Mouse (Mus musculus): Measurements from ENCODE around the gene Trim17. TPM values are rescaled to one million over a fixed set of nuclear protein-coding genes. Genes with fewer than 3 reads are reported as not detected.
"Not testable (repeated sequence)": the region's sequence is repeated elsewhere in the genome, so short reads cannot be mapped to it uniquely, and the experiment has no call there.

Gene Trim17
- polyA plus RNA-seq, 1 experiment from 2014 or later, result 0.13 TPM

- 1% methylated on average over 48 of the region's 48 CpGs for WGBS (ENCODE audit: insufficient replicate concordance)
- ATAC-seq, result peak; percentile 74
- peak within 1 kb of the TSS; percentile 70 for H3K9ac ChIP-seq
- H3K4me1 ChIP-seq, result peaks cover 37% of the 10 kb centered on the region
- H3K4me3 ChIP-seq, result peak within 1 kb of the TSS; percentile 55
- peak within 1 kb of the TSS; percentile 72 for H3K27ac ChIP-seq
- H3K9me3 ChIP-seq (replicated peaks), result no peaks in the 10 kb centered on the region
- peaks cover 80% of the 10 kb centered on the region for H3K27me3 ChIP-seq (replicated peaks)
- no peaks in the 10 kb centered on the region for H3K36me3 ChIP-seq
- H3K4me2 ChIP-seq, result peak within 1 kb of the TSS; percentile 75
Measured at GRCm38 (mm10) chr11:58948542-58949479, 5.7 kb upstream of the Trim17 start, which contains the start of gene Hist3h2ba. Gene Hist3h2ba (plus strand): TSS chr11:58948920.

- H3K9me3 ChIP-seq (replicated peaks), result no peaks in the 10 kb centered on the region
- peak overlapping the region; percentile 72; the same call in 1 of the 2 replicates for H3K27ac ChIP-seq
- H3K4me2 ChIP-seq, result peak overlapping the region; percentile 75
- H3K4me1 ChIP-seq, result peaks cover 37% of the 10 kb centered on the region
- peaks cover 70% of the 10 kb centered on the region for H3K27me3 ChIP-seq (replicated peaks)
- H3K36me3 ChIP-seq, result no peaks in the 10 kb centered on the region
- no peak for ATAC-seq
- H3K9ac ChIP-seq, result peak overlapping the region; percentile 70
- peak overlapping the region; percentile 55 for H3K4me3 ChIP-seq
- 25% methylated on average over 20 of the region's 20 CpGs for WGBS (ENCODE audit: insufficient replicate concordance)
Measured at GRCm38 (mm10) chr11:58949480-58950431, 4.7 kb upstream of the Trim17 start.

GRCm38 (mm10) chr11:58951210-58951609 lies 3.3 kb upstream of the Trim17 start:
- H3K27me3 ChIP-seq (replicated peaks), result peaks cover 56% of the 10 kb centered on the region

GRCm38 (mm10) chr11:58953351-58954169 lies 925 bp upstream of the Trim17 start:
- Histone ChIP-seq H3K4me1 (peaks cover 50% of the 10 kb centered on the region), H3K27ac (peak overlapping the region; percentile 99), H3K9ac (peak overlapping the region; percentile 98), H3K36me3 (peaks cover 25% of the 10 kb centered on the region), H3K4me3 (peak overlapping the region; percentile 89), H3K27me3 (replicated peaks) (peaks cover 34% of the 10 kb centered on the region), H3K9me3 (replicated peaks) (no peaks in the 10 kb centered on the region), H3K4me2 (peak overlapping the region; percentile 95)
- ATAC-seq, result peak; percentile 28
- under 1% methylated on average over 33 of the region's 33 CpGs for WGBS (ENCODE audit: insufficient replicate concordance)

More at GRCm38 (mm10) chr11:58951210-58951609, 3.3 kb upstream of the Trim17 start:
- Histone ChIP-seq H3K27ac (no peak overlapping the region), H3K4me2 (no peak overlapping the region), H3K9ac (no peak overlapping the region), H3K36me3 (peaks cover 3% of the 10 kb centered on the region), H3K9me3 (replicated peaks) (no peaks in the 10 kb centered on the region), H3K4me3 (no peak overlapping the region), H3K4me1 (peaks cover 40% of the 10 kb centered on the region)
- no peak for ATAC-seq
- WGBS (ENCODE audit: insufficient replicate concordance), result 72% methylated on average over 5 of the region's 5 CpGs

- WGBS (ENCODE audit: insufficient replicate concordance), result 0% methylated on average over 16 of the region's 17 CpGs
- peak overlapping the region; percentile 98 for H3K9ac ChIP-seq
- H3K27ac ChIP-seq, result peak overlapping the region; percentile 99
- H3K27me3 ChIP-seq (replicated peaks), result peaks cover 28% of the 10 kb centered on the region
- peak overlapping the region; percentile 89 for H3K4me3 ChIP-seq
- not testable (repeated sequence) for H3K9me3 ChIP-seq (replicated peaks); ATAC-seq
- peaks cover 50% of the 10 kb centered on the region for H3K4me1 ChIP-seq
- peak overlapping the region; percentile 95 for H3K4me2 ChIP-seq
- H3K36me3 ChIP-seq, result peaks cover 25% of the 10 kb centered on the region
Measured at GRCm38 (mm10) chr11:58954170-58954419, 390 bp upstream of the Trim17 start.

GRCm38 (mm10) chr11:58955143-58955867 lies 820 bp downstream of the Trim17 start:
- no peaks in the 10 kb centered on the region for H3K9me3 ChIP-seq (replicated peaks)
- ATAC-seq, result peak; percentile 30

GRCm38 (mm10) chr11:58955868-58956257 lies 1.4 kb downstream of the Trim17 start:
- H3K27me3 ChIP-seq (replicated peaks), result peaks cover 11% of the 10 kb centered on the region
- peak overlapping the region; percentile 99 for H3K27ac ChIP-seq
- peaks cover 54% of the 10 kb centered on the region for H3K4me1 ChIP-seq
- peak overlapping the region; percentile 98 for H3K9ac ChIP-seq
- 45% methylated on average over 8 of the region's 8 CpGs for WGBS (ENCODE audit: insufficient replicate concordance)
- peak overlapping the region; percentile 89 for H3K4me3 ChIP-seq
- no peaks in the 10 kb centered on the region for H3K9me3 ChIP-seq (replicated peaks)
- ATAC-seq, result no peak
- peak overlapping the region; percentile 95 for H3K4me2 ChIP-seq
- H3K36me3 ChIP-seq, result peaks cover 25% of the 10 kb centered on the region

More at GRCm38 (mm10) chr11:58955143-58955867, 820 bp downstream of the Trim17 start:
- H3K4me1 ChIP-seq, result peaks cover 52% of the 10 kb centered on the region
- WGBS (ENCODE audit: insufficient replicate concordance), result under 1% methylated on average over 20 of the region's 20 CpGs
- peaks cover 17% of the 10 kb centered on the region for H3K27me3 ChIP-seq (replicated peaks)
- peak overlapping the region; percentile 99 for H3K27ac ChIP-seq
- peak overlapping the region; percentile 98 for H3K9ac ChIP-seq
- H3K36me3 ChIP-seq, result peaks cover 25% of the 10 kb centered on the region
- H3K4me3 ChIP-seq, result peak overlapping the region; percentile 89
- H3K4me2 ChIP-seq, result peak overlapping the region; percentile 95

- peak overlapping the region; percentile 99 for H3K27ac ChIP-seq
- H3K4me3 ChIP-seq, result peak overlapping the region; percentile 89
- peaks cover 25% of the 10 kb centered on the region for H3K36me3 ChIP-seq
- peak overlapping the region; percentile 95 for H3K4me2 ChIP-seq
- peaks cover 14% of the 10 kb centered on the region for H3K27me3 ChIP-seq (replicated peaks)
- peaks cover 59% of the 10 kb centered on the region for H3K4me1 ChIP-seq
- H3K9me3 ChIP-seq (replicated peaks), result peaks cover 8% of the 10 kb centered on the region; the same call in 1 of the 2 replicates
- ATAC-seq, result no peak
- H3K9ac ChIP-seq, result peak overlapping the region; percentile 98
- 89% methylated on average over 5 of the region's 5 CpGs for WGBS (ENCODE audit: insufficient replicate concordance)
Measured at GRCm38 (mm10) chr11:58957226-58957914, 2.9 kb downstream of the Trim17 start.

GRCm38 (mm10) chr11:58958536-58958935 lies 4.1 kb downstream of the Trim17 start:
- H3K36me3 ChIP-seq, result peaks cover 25% of the 10 kb centered on the region
- peak overlapping the region; percentile 95 for H3K4me2 ChIP-seq
- peak overlapping the region; percentile 72 for H3K9ac ChIP-seq
- H3K27me3 ChIP-seq (replicated peaks), result peaks cover 26% of the 10 kb centered on the region
- WGBS (ENCODE audit: insufficient replicate concordance), result 80% methylated on average over 6 of the region's 6 CpGs
- H3K9me3 ChIP-seq (replicated peaks), result peaks cover 8% of the 10 kb centered on the region; the same call in 1 of the 2 replicates
- peak overlapping the region; percentile 63 for H3K4me3 ChIP-seq
- H3K4me1 ChIP-seq, result peaks cover 55% of the 10 kb centered on the region
- H3K27ac ChIP-seq, result peak overlapping the region; percentile 15; the same call in 1 of the 2 replicates
- ATAC-seq, result no peak

- peaks cover 55% of the 10 kb centered on the region for H3K4me1 ChIP-seq
- no peak for ATAC-seq
- peak overlapping the region; percentile 72 for H3K9ac ChIP-seq
- H3K4me3 ChIP-seq, result peak overlapping the region; percentile 63
- WGBS (ENCODE audit: insufficient replicate concordance), result 17% methylated on average over 15 of the region's 15 CpGs
- peak overlapping the region; percentile 95 for H3K4me2 ChIP-seq
- H3K27ac ChIP-seq, result peak overlapping the region; percentile 69
- peaks cover 8% of the 10 kb centered on the region; the same call in 1 of the 2 replicates for H3K9me3 ChIP-seq (replicated peaks)
- H3K36me3 ChIP-seq, result peaks cover 25% of the 10 kb centered on the region
- peaks cover 33% of the 10 kb centered on the region for H3K27me3 ChIP-seq (replicated peaks)
Measured at GRCm38 (mm10) chr11:58959186-58959825, 4.8 kb downstream of the Trim17 start.

Measured in liver, embryonic 12.5 days (tissue).